Mouse (Mus musculus): ENCODE measurements at regions not wholly inside any gene's neighbourhood (a gene's known extent, or its start where the extent isn't known, plus 50 kb on each side); places are given as distances from the start of the nearest gene placed in this dataset.

DNA sequence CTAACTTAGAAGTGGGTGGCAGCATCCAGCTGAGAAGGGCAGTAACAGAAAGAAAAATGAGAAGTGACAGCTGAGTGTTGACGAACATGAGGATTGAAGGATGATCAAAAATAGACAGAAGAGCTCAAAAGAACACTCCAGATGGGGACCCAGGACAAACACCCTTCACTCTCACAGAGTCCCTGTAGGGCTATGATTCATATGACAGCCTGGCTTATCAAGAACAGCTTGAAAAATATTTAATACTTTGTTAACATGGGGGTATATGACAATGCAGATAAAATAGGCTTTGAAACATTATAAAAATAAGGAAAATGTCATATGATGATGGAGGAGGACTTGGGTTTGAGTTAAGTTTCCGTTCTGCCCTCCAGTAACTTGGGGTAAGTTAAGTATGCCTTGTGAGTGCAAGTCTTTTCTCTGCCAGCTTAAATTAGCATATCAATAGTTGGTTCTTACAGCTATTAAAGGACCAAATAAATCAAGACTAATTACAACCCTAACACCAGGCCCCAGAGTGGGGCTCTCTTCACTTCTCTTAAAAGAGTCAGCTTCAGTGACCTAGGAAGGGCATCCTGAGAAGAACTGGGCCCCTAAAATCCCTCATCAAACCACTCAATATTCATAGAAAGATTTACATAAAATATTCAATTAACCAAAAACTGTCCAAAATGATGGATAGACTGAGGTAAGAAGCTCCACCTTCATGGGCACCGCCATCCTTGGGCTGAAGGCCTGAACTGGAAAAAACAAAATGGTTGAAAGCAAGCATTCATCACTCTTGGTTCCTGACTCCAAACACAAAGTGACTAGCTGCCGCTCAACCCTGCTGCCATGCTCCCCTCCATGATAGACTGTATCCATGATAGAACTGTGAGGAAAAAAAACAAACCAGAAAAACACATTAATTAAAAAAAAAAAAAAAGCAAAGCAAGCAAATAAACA is 198.6 kb upstream of the Gcfc2 start:
- TF ChIP-seq CTCF (IDR thresholded peaks at IDR 0.05; ENCODE audit: low read depth, low read length) (no peak), POLR2A (IDR thresholded peaks at IDR 0.05; ENCODE audit: insufficient read depth, low read length) (no peak)

Measured in ES-Bruce4 (cell line).